Mouse (Mus musculus) urinary bladder, postnatal 36 days (tissue): ENCODE measurements at regions not wholly inside any gene's neighbourhood (a gene's known extent, or its start where the extent isn't known, plus 50 kb on each side); places are given as distances from the start of the nearest gene placed in this dataset.
A peak's percentile ranks its signal among the peaks of the same experiment; 100 is the strongest.
"Not testable (repeated sequence)": the region's sequence is repeated elsewhere in the genome, so short reads cannot be mapped to it uniquely, and the experiment has no call there.

Source experiments
- DNase-seq, 2 experiments: peaks; one replicate each; pipeline ENCODE4 v3.0.0; 2022; ENCODE audit warnings: low spot score in 2 of 2, mixed read lengths in 1 of 2

DNA sequence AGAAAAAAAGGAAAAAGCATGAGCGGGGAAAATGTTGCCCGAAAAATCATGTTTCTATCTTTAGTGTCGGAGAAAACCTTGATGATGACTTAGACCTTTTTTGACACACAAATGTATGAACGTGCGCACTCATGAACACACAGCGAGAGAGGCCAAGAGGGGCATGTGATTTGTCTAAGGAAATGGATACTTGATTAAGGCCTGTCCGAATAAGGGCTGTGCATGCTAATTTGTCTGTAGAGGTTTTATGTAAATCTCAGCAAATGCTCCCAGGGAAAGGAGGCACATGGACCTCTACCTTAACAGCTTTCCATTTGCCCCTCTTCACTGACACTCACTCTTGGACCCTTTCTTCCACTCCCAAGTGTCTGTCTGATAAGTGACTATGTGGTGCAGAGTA is 182.5 kb upstream of the Rgma start:
- DNase-seq = no peak

DNA sequence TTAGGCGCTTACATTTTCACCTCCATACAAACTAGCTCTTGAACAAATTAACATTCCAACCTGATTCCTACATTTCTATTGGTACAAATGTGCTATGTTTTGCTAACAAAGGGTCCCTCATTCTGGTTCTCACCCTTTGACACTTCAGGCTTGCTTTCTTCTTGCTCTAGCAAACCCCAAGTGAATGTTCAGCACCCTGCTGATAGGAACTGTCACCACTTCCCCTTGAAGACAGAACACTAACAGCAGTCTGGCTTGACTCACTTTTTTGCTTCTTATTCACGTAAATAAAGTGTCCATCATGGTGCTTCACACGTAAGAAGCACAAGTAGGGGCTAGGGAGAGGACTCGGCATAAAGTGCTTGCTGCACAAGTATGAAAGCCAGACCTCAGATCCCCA is 180.0 kb upstream of the Rgma start:
- no peak for DNase-seq

DNA sequence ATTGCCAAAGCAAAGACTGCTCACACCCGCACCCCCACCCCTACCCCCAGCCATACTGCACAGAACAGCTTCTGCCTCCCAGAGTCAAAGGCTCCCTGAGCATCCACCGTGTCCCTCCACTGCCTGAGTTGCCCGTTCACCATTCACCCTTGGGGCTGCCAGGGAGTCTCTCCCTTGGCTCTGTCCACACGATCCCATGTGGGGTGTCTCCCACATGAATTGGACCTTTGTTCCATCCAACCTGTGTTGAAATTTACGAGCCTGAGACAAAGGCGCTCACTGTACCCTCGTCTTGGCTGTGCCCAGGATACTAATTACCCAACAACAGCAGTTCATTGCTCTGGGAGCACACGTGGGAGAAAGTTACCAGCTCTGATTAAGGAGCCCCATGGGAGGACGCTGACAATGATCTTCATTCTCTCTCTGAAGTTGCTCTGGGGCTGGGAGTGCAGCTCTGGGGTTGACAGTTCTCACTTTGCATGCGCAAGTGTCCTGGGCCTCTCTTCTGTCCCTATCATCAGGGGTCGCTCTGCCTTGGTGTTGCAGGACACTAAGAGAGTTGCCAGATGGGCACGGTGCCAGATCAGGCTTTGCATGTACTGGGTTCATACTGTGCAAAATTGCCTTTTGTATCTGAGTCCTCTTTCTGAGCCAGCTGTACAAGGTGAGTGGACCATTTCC is 178.3 kb upstream of the Rgma start:
- DNase-seq = peak in 1 of 2 experiments; percentile 14

GRCm38 (mm10) chr7:73198069-73198468 is 177.2 kb upstream of the Rgma start:
- no peak for DNase-seq

GRCm38 (mm10) chr7:73199967-73200366 is 175.3 kb upstream of the Rgma start:
- DNase-seq = no peak

- DNase-seq = no peak
Observed at GRCm38 (mm10) chr7:73201330-73201729, 174.0 kb upstream of the Rgma start.

GRCm38 (mm10) chr7:73206922-73207811 is 168.1 kb upstream of the Rgma start:
- DNase-seq = no peak

DNA sequence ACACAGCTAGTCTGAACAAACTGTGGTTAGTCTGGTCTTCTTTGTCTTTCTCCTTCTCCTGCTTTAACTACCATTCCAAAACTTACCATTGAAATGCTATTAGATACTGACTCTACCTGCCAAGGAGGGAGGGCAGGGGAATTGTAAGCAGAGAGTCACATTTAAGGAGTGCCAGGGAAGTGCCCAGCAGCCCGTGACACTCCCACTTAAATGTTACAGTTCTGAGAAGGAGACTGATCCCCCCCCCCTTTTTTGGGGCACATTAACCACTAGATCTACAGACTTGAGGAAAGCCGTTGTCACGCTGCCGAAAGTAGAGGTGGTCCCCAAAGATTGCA is 166.9 kb upstream of the Rgma start:
- no peak for DNase-seq

DNA sequence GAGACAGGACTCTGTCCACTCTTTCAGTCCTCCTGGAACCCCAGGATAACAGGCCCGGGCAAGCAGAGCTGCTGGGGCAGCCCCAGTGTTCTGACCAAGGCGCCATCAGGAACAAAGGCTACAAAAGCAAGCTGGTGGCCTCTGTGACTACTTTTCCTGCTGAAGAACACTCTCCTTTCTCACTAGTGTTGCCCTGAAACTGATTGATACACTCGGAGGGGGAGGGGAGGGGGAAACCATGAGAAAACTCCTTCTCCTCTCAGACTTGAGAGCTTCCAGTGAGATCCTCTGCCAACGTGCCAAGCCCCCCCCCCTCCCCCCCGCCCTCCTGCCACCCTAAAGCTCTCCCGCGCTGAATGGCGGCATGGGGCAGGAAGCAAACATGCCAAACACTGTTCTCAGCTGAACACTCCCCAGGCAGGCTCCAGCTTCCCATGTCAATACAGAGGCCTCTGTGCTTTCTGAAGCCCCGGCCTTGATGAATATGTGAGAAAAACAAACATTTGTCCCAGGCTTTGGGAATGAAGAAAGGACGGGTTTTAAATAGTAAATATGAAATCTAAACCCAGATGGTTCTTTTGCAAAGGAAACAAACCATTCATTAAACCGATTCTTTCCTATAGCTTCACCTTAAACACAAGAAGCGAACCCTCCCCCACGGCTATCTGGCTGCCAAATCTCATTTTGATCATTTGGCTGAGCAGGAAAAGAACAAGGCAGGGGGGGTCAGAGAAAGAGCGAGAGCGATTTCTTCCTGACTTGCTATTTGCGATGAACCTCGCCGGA is 166.3 kb upstream of the Rgma start:
- peak in 1 of 2 experiments; percentile 15 for DNase-seq

DNA sequence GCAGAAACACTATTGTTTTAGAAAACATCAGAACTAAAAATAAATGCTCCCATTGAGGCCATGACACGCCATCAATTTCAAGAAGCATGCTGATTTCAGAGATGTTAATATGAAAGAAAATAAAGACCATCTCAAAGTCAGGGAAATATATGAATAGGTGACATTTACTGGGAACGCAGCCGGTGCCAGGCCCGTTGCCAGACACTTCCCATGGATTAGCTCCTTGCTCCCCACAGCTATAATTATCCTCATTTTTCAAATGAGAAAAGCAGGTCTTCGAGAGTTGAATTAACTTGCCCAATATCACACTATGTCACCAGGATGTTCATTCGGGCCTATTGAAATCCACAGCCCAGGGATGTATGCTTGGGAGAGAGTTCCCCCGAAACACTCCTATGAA is 165.2 kb upstream of the Rgma start:
- no peak for DNase-seq

- DNase-seq = no peak
Observed at GRCm38 (mm10) chr7:73222237-73222915, 152.9 kb upstream of the Rgma start.

DNA sequence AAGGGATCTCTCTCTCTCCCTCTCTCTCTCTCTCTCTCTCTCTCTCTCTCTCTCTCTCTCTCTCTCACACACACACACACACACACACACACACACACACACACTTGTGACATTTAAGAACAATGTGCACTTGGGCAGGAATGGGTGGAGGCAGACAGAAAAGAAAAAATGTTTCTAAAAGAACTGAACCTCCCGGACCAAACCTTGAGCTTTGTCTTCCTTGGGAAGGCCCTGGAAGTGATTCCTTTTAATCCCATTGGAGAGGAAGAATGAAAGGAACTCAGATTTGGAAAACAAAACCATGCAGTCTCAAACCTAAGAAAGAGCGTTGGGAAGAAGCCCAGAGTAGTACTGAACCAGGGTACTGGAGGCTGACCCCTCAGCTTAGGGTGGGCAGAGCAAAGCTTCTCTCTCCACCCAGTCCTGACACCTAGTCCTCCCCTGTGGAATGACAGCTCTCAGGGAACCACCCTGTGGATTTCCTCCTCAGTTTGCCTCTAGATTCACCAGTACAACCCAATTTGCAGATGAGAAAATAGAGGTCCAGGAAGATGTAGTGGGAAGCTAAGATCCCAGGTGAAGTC is 152.3 kb upstream of the Rgma start:
- DNase-seq = no peak

- no peak for DNase-seq
Observed at GRCm38 (mm10) chr7:73233539-73234158, 141.7 kb upstream of the Rgma start.

DNA sequence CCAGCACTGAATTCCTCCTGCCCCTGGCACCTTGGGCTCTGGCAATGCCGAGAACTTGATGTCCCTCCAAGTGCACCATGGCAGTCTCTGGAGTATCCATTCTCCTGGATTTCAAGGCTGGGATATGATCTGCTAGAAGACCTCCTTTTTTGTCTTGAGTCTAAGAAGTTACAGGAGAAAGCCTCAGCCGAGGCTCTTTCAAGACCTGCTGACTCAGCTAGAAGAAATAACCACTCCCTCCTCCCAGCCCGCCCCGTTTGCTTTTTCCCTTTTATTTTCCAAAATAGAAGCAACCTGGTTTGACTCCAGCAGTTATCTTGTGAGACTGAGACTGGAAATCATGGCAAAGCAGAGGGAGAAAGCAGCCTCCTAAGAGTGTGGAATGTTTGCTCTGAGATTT is 136.8 kb upstream of the Rgma start:
- DNase-seq = peak in 1 of 2 experiments; percentile 2

- DNase-seq = no peak
Observed at GRCm38 (mm10) chr7:73243591-73244355, 131.5 kb upstream of the Rgma start.

DNA sequence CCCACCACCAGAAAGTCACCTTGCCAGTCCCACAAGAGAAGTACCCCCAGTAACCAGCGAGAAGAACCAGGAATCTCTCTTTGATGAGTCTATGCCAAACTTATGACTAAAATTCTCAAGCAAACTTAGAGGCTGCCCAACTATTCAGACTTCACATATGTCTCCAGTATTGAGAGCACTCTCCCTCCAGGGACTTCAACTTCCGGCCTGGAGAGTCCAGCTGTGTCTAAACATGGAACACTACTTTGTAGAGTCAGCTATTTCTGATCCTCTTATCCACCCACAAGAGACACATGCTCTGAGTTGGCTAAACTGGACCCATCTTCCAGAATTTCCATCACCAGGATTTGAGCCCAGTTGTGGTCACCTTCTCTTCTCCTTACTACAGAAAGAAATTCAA is 129.9 kb upstream of the Rgma start:
- no peak for DNase-seq

GRCm38 (mm10) chr7:73250593-73250992 is 124.7 kb upstream of the Rgma start:
- DNase-seq = no peak

- DNase-seq = no peak
Observed at GRCm38 (mm10) chr7:73251187-73251740, 124.0 kb upstream of the Rgma start.

GRCm38 (mm10) chr7:73254972-73255371 is 120.3 kb upstream of the Rgma start:
- DNase-seq = not testable (repeated sequence)

- no peak for DNase-seq
Observed at GRCm38 (mm10) chr7:73260140-73260539, 115.2 kb upstream of the Rgma start.
